Mouse (Mus musculus) liver, embryonic 15.5 days (tissue): ENCODE measurements around the gene St7. TPM values are rescaled to one million over a fixed set of nuclear protein-coding genes. Genes with fewer than 3 reads are reported as not detected.
"Not testable (repeated sequence)": the region's sequence is repeated elsewhere in the genome, so short reads cannot be mapped to it uniquely, and the experiment has no call there.

Source experiments
- ATAC-seq: fragments of 200-750 bp; cut with Nextera tagmentation; 2 replicates; pipeline ENCODE4 v1.8.0; 2017; ENCODE audit warnings: moderate number of reproducible peaks, mild to moderate bottlenecking, moderate library complexity; ENCODE audit not compliant: insufficient read depth
- H3K27ac ChIP-seq: fragments of 300-500 bp; sonication (generic); replicated peaks from 2 replicates; pipeline ENCODE4 v1.5.1; 2015; ENCODE audit warnings: mild to moderate bottlenecking, inconsistent platforms
- H3K27me3 ChIP-seq: fragments of 300-500 bp; sonication (generic); 2 replicates; pipeline ENCODE4 v1.6.1; 2015; ENCODE audit warnings: mild to moderate bottlenecking, inconsistent platforms
- H3K36me3 ChIP-seq: fragments of 300-500 bp; sonication (generic); replicated peaks from 2 replicates; pipeline ENCODE4 v1.6.1; 2015; ENCODE audit warnings: moderate library complexity, mild to moderate bottlenecking, inconsistent platforms
- H3K4me1 ChIP-seq: fragments of 300-500 bp; sonication (generic); replicated peaks from 2 replicates; pipeline ENCODE4 v1.6.1; 2015; ENCODE audit warnings: inconsistent platforms
- H3K4me2 ChIP-seq: fragments of 300-500 bp; sonication (generic); 2 replicates; pipeline ENCODE4 v1.6.1; 2015; ENCODE audit warnings: moderate library complexity, mild to moderate bottlenecking, inconsistent platforms
- H3K4me3 ChIP-seq: fragments of 300-500 bp; sonication (generic); replicated peaks from 2 replicates; pipeline ENCODE4 v1.5.1; 2015; ENCODE audit warnings: mild to moderate bottlenecking, inconsistent platforms
- H3K9ac ChIP-seq: fragments of 300-500 bp; sonication (generic); 2 replicates; pipeline ENCODE4 v1.6.1; 2015; ENCODE audit warnings: moderate library complexity, mild to moderate bottlenecking, inconsistent platforms
- H3K9me3 ChIP-seq: fragments of 300-500 bp; sonication (generic); replicated peaks from 2 replicates; pipeline ENCODE4 v1.6.1; 2016; ENCODE audit warnings: inconsistent platforms
- WGBS: fragments of 180-500 bp; shearing (Covaris S2); methylation state at CpG from one replicate; pipeline ENCODE4 v1.1.7; 2015; ENCODE audit warnings: mixed read lengths; ENCODE audit not compliant: insufficient replicate concordance; 5-methylcytosine and 5-hydroxymethylcytosine counted together
- polyA plus RNA-seq: library from polyadenylated mRNA; unstranded; fragments of >200 nt; fragmentation: Nextera tagmentation; extraction: Ambion mirVana; gene quantifications from 2 replicates; pipeline ENCODE4 v1.2.1, GENCODE M21; 2015

Gene St7
- polyA plus RNA-seq, 1 experiment from 2014 or later = 9.7 TPM

- ATAC-seq = peak; percentile 91
- 65% methylated on average over 6 of the region's 6 CpGs for WGBS
- no peaks in the 10 kb centered on the region for H3K27me3 ChIP-seq
- peaks cover 23% of the 10 kb centered on the region for H3K4me1 ChIP-seq
- H3K9me3 ChIP-seq = no peaks in the 10 kb centered on the region; the same call in 1 of the 2 replicates
- peak overlapping the region; percentile 23; the same call in 1 of the 2 replicates for H3K4me2 ChIP-seq
- H3K9ac ChIP-seq = no peak overlapping the region
- H3K27ac ChIP-seq = no peak overlapping the region; the same call in 1 of the 2 replicates
- H3K4me3 ChIP-seq = no peak overlapping the region
- H3K36me3 ChIP-seq = no peaks in the 10 kb centered on the region
Measured at GRCm38 (mm10) chr6:17680266-17680925, 12.3 kb upstream of the St7 start.

GRCm38 (mm10) chr6:17681810-17682209 lies 10.9 kb upstream of the St7 start:
- Histone ChIP-seq H3K4me3 (no peak overlapping the region), H3K4me1 (peaks cover 23% of the 10 kb centered on the region), H3K27ac (no peak overlapping the region), H3K27me3 (no peaks in the 10 kb centered on the region), H3K36me3 (no peaks in the 10 kb centered on the region), H3K9ac (no peak overlapping the region), H3K4me2 (no peak overlapping the region), H3K9me3 (no peaks in the 10 kb centered on the region; the same call in 1 of the 2 replicates)
- WGBS = 88% methylated on average over 8 of the region's 8 CpGs
- ATAC-seq = no peak

- Histone ChIP-seq H3K4me1 (peaks cover 4% of the 10 kb centered on the region; the same call in 1 of the 2 replicates), H3K27me3 (no peaks in the 10 kb centered on the region), H3K4me2 (no peak overlapping the region), H3K9me3 (no peaks in the 10 kb centered on the region), H3K27ac (no peak overlapping the region), H3K36me3 (no peaks in the 10 kb centered on the region), H3K4me3 (no peak overlapping the region), H3K9ac (no peak overlapping the region)
- no peak for ATAC-seq
- WGBS = 38% methylated on average over 5 of the region's 5 CpGs
Measured at GRCm38 (mm10) chr6:17688676-17689075, 4.1 kb upstream of the St7 start.

GRCm38 (mm10) chr6:17693726-17694549 lies 1.2 kb downstream of the St7 start:
- WGBS = under 1% methylated on average over 74 of the region's 97 CpGs
- Histone ChIP-seq H3K4me2 (peak overlapping the region; percentile 90), H3K9ac (peak overlapping the region; percentile 77), H3K27me3 (no peaks in the 10 kb centered on the region), H3K36me3 (no peaks in the 10 kb centered on the region), H3K27ac (peak overlapping the region; percentile 83), H3K4me3 (peak overlapping the region; percentile 82), H3K9me3 (no peaks in the 10 kb centered on the region), H3K4me1 (peaks cover 31% of the 10 kb centered on the region)
- peak; percentile 78 for ATAC-seq

- H3K4me1 ChIP-seq = peaks cover 31% of the 10 kb centered on the region
- peak overlapping the region; percentile 82 for H3K4me3 ChIP-seq
- H3K36me3 ChIP-seq = no peaks in the 10 kb centered on the region
- H3K27me3 ChIP-seq = no peaks in the 10 kb centered on the region
- H3K9me3 ChIP-seq = no peaks in the 10 kb centered on the region
- WGBS = under 1% methylated on average over 46 of the region's 46 CpGs
- peak overlapping the region; percentile 90 for H3K4me2 ChIP-seq
- peak overlapping the region; percentile 83 for H3K27ac ChIP-seq
- peak overlapping the region; percentile 77 for H3K9ac ChIP-seq
- peak; percentile 71 for ATAC-seq
Measured at GRCm38 (mm10) chr6:17694550-17694951, 1.8 kb downstream of the St7 start.

- H3K4me3 ChIP-seq = no peak overlapping the region
- no peaks in the 10 kb centered on the region for H3K36me3 ChIP-seq
- peaks cover 31% of the 10 kb centered on the region for H3K4me1 ChIP-seq
- WGBS = 62% methylated on average over 5 of the region's 5 CpGs
- no peak overlapping the region for H3K27ac ChIP-seq
- H3K9me3 ChIP-seq = no peaks in the 10 kb centered on the region
- no peaks in the 10 kb centered on the region for H3K27me3 ChIP-seq
- H3K4me2 ChIP-seq = peak overlapping the region; percentile 25; the same call in 1 of the 2 replicates
- H3K9ac ChIP-seq = no peak overlapping the region
- no peak for ATAC-seq
Measured at GRCm38 (mm10) chr6:17696321-17696734, 3.6 kb downstream of the St7 start.

- Histone ChIP-seq H3K4me1 (peaks cover 11% of the 10 kb centered on the region), H3K36me3 (no peaks in the 10 kb centered on the region), H3K9me3 (no peaks in the 10 kb centered on the region), H3K4me3 (no peak overlapping the region), H3K27ac (no peak overlapping the region), H3K27me3 (no peaks in the 10 kb centered on the region), H3K4me2 (no peak overlapping the region), H3K9ac (no peak overlapping the region)
- WGBS = 75% methylated on average over 7 of the region's 7 CpGs
- ATAC-seq = no peak
Measured at GRCm38 (mm10) chr6:17700936-17701612, 8.3 kb downstream of the St7 start.

GRCm38 (mm10) chr6:17704038-17704437 lies 11.3 kb downstream of the St7 start:
- H3K27me3 ChIP-seq, H3K4me2 ChIP-seq, H3K9me3 ChIP-seq, H3K9ac ChIP-seq, ATAC-seq, H3K4me3 ChIP-seq, H3K27ac ChIP-seq, H3K4me1 ChIP-seq, H3K36me3 ChIP-seq: not testable (repeated sequence)
- 76% methylated on average over 1 of the region's 1 CpGs for WGBS

- no peak overlapping the region for H3K4me2 ChIP-seq
- no peaks in the 10 kb centered on the region for H3K9me3 ChIP-seq
- H3K4me1 ChIP-seq = 0 out of 2 replicates have a peak, but pooled peaks cover 3% of the 10 kb centered on the region
- H3K4me3 ChIP-seq = no peak overlapping the region
- WGBS = 37% methylated on average over 3 of the region's 3 CpGs
- no peaks in the 10 kb centered on the region for H3K27me3 ChIP-seq
- H3K27ac ChIP-seq = no peak overlapping the region
- H3K36me3 ChIP-seq = no peaks in the 10 kb centered on the region
- no peak for ATAC-seq
- no peak overlapping the region for H3K9ac ChIP-seq
Measured at GRCm38 (mm10) chr6:17705973-17706372, 13.2 kb downstream of the St7 start.

- Histone ChIP-seq H3K27ac (no peak overlapping the region), H3K4me3 (no peak overlapping the region), H3K4me2 (no peak overlapping the region), H3K27me3 (no peaks in the 10 kb centered on the region), H3K4me1 (peaks cover 8% of the 10 kb centered on the region), H3K9ac (no peak overlapping the region), H3K36me3 (no peaks in the 10 kb centered on the region), H3K9me3 (no peaks in the 10 kb centered on the region)
- no peak for ATAC-seq
- WGBS = 74% methylated on average over 7 of the region's 7 CpGs
Measured at GRCm38 (mm10) chr6:17718978-17719377, 26.2 kb downstream of the St7 start.

GRCm38 (mm10) chr6:17719423-17719822 lies 26.7 kb downstream of the St7 start:
- no peaks in the 10 kb centered on the region for H3K9me3 ChIP-seq
- peaks cover 12% of the 10 kb centered on the region for H3K4me1 ChIP-seq
- WGBS = 76% methylated on average over 5 of the region's 5 CpGs
- ATAC-seq = no peak
- no peak overlapping the region for H3K4me3 ChIP-seq
- no peaks in the 10 kb centered on the region for H3K36me3 ChIP-seq
- H3K4me2 ChIP-seq = no peak overlapping the region
- H3K27ac ChIP-seq = no peak overlapping the region
- no peak overlapping the region for H3K9ac ChIP-seq
- no peaks in the 10 kb centered on the region for H3K27me3 ChIP-seq
